Mouse (Mus musculus): Measurements from ENCODE around the gene Ssxb2.
"Not testable (repeated sequence)": the region's sequence is repeated elsewhere in the genome, so short reads cannot be mapped to it uniquely, and the experiment has no call there.

The Ssxb2 gene

DNA sequence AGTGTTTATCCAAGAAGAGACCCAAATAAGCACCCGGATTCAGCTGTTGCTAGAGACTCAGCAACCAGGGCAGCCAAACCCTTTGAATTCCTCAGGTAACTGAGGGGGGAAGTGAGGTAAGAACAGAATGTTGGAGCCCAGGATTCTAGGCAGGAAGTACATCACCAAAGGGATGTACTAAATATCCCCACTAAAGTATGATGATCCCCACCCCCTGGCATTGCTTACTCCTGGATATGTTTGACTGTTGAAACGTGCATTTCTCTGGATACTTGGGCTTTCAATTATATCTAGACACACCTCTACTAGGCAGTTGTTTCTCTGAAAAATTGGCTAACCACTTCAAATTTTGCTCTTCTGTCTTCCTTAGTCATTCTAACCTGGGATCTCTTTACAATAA is at the start of gene Ssxb2:
Gene Ssxb2, minus strand, starts transcription at position 101 of the 400 bp plus-strand sequence.
- not testable (repeated sequence) for DNase-seq (ENCODE audit: low read depth, low spot score)

GRCm38 (mm10) chrX:8413005-8413404 is 48.5 kb downstream of the Ssxb2 start, which contains the start of gene Ssxb1:
Gene Ssxb1 (plus strand): TSS chrX:8413305.
- DNase-seq (ENCODE audit: low read depth, low spot score) = not testable (repeated sequence)
